Mouse (Mus musculus) c-Kit-positive CD71-negative TER-119-negative erythroid progenitor cells, embryonic 14.5 days (primary cell): ENCODE results near the gene Cubn.

Experiments
- DNase-seq: peaks from one replicate; pipeline ENCODE4 v3.0.0-alpha.2; 2013; ENCODE audit warnings: low read depth

Gene Cubn

DNA sequence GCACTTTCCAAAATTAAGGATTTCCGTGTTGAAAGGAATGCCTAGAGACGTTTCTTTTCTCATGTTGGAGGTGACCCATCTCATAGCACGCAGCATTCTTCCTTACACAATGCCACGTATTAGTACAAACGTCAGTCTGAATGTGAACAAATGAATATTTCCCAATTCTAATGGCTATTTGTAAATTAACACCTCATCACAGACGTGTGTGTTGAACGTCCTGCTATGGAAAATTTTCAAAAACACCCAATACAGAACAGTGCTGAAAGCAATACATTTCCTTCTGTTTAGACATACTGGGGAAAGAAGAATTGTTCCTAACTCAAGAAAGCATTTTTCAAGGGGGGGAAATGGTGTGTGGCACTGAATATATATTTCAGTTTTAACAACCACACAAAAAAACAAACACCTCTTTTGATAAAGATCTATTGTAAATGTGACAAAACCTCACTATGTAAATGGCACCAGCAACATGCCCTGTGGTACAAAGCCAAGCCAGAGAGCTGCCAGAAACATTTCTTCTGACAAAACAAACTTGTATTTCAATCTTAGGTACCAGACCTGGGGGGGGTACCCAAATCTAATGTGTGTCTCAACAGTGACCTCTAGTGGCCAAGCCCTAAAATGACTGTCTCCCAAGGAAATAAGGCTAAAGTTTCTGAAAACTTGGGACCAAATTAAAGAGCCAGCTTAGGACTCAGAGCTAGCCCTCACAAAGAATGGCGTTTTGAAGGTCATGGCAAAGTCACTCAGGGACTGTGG, 254.3 kb downstream of the Cubn start:
- DNase-seq: peak; percentile 36

DNA sequence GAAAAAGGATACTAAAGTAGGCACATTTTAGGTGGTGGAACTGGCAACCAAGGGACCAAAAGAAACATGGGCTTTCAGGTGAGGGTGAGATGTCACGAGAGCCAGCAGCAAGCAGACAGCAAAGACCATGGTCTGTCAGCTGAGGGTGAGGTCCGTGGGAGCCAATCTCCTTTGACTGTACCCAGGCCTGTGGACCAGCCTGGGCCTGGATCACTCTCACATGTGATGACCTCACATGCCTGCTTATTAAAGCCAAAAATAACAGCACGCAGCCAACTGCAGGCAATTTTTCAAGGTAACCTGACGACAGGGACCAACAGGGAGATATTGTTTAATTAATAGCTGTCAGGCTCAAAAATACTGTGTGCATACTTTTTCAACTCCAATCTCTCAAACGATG, 255.9 kb downstream of the Cubn start:
- DNase-seq: no peak

DNA sequence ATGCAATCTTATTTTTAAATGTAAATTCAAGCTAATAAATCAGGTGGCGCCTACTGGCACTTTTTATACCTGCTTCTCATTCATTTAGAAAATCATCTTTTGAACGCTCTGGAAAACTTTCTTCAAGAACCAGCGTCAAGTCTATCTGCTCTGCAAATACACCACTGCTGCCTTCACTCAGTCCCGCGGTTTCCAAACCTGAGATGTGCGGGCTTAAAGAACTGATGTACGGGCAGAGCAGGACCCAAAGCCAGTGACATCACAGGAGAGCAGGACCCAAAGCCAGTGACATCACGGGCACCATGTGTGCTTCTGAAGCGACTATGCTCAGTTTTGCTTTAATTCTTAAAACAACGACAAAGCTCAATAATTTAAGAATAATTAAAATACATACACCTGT, 256.8 kb downstream of the Cubn start:
- no peak for DNase-seq

- DNase-seq: no peak
Observed at GRCm38 (mm10) chr2:13233902-13234301, 257.7 kb downstream of the Cubn start.

DNA sequence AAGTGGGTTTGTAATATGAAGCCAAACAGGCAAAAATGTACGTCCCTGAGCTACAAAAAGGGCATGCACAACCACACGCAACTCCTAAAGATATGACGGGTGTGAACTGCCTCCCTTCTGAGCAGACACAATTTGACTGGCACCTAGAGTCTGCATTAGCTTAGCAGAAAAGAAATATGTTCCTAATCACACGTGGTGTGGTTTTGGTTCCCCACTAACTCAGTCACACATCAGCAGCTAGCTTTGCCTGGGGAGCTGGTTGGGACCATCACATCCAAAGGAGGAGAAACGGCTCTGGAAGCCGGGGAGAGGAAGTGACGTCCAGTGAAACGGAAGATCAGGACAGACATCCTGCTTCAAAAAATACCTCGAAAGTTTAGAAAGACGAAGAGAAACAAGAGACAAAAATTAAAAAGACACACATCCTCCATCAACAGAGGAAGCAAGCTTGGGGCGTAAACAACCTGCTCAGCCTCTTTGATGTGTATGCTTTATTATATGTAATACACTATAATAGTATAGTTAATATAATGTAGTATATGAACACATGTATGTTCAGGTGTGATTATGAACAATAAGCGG, 258.3 kb downstream of the Cubn start:
- no peak for DNase-seq

DNA sequence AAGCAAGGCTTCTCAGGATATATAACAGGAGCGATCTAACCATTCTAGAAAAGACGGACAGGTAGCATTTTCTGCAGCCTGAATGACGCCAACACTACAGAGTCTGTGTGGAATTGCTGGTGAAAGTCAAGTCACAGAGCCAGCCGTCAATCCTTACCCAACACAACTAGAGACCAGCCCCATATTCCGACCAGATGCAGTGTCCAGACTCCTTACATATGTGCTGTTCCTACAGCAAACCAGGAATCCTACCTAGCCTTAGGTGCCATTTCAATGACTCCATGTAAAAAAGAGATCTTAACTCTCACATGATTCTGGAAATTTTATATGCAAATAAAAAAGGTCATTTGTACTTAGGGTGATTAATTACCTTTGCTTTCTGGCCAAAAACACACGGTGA, 259.3 kb downstream of the Cubn start:
- DNase-seq: no peak

DNA sequence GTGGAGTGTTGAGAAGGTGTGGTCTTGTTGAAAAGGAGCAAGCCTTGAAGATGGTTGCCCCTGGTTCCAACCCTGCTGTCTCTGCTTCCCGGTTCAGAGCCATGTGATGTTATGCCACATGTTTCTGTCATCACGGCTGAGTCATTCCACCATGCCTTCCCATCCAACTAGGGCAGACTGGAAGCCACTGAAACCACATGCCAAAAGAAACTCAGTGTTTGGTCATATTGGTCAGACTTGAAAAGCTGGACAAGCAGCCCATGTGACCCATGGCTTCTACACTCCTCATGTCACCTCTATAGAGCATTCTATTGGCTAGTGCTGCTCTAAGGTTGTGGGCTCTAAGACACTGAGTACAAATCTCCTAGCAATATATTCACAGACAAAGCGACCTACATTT, 261.9 kb downstream of the Cubn start:
- no peak for DNase-seq
